Mouse (Mus musculus): ENCODE data around the gene Tmem202. TPM values are rescaled to one million over a fixed set of nuclear protein-coding genes. Genes with fewer than 3 reads are reported as not detected.

Tmem202 gene
- polyA plus RNA-seq, 1 experiment from 2014 or later = not detected

- peak; percentile 44 for ATAC-seq
- WGBS = under 1% methylated on average over 34 of the region's 34 CpGs
- Histone ChIP-seq H3K4me3 (peak overlapping the region; percentile 100), H3K4me2 (peak overlapping the region; percentile 84), H3K27me3 (no peaks in the 10 kb centered on the region), H3K36me3 (ENCODE audit: poor library complexity, severe bottlenecking) (no peaks in the 10 kb centered on the region), H3K9ac (peak overlapping the region; percentile 99), H3K27ac (peak overlapping the region; percentile 100), H3K9me3 (replicated peaks) (no peaks in the 10 kb centered on the region), H3K4me1 (peaks cover 27% of the 10 kb centered on the region)
These were observed 54.1 kb downstream of the Tmem202 start for GRCm38 (mm10) chr9:59485511-59486075.

DNA sequence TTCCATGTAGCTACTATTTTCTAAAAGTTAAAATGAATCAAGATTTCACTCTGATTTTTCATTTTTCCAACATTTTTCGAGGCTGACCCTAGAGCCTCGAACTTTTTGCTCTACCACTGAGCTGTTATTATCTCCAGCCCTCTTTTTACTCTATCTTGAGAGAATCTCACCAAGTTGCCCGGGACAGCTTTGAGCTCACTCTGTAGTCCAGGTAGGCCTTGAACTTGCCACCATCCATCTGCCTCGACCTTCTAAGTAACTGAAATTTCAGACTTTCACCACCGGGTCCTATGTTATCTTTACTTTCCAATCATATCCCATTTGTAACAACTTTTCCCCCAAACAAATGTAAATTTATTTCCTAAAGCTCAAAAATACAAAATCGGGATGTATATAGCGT, 54.9 kb downstream of the Tmem202 start:
- peaks cover 29% of the 10 kb centered on the region for H3K4me1 ChIP-seq
- H3K9me3 ChIP-seq (replicated peaks) = no peaks in the 10 kb centered on the region
- no peak for ATAC-seq
- no peaks in the 10 kb centered on the region for H3K27me3 ChIP-seq
- H3K4me2 ChIP-seq = peak overlapping the region; percentile 84
- H3K4me3 ChIP-seq = peak overlapping the region; percentile 100
- peak overlapping the region; percentile 99 for H3K9ac ChIP-seq
- WGBS = 18% methylated on average over 7 of the region's 7 CpGs
- H3K27ac ChIP-seq = no peak overlapping the region
- no peaks in the 10 kb centered on the region for H3K36me3 ChIP-seq (ENCODE audit: poor library complexity, severe bottlenecking)

GRCm38 (mm10) chr9:59482419-59482818, 57.2 kb downstream of the Tmem202 start:
- H3K4me1 ChIP-seq = peaks cover 35% of the 10 kb centered on the region
- peak overlapping the region; percentile 26; the same call in 1 of the 2 replicates for H3K4me2 ChIP-seq
- no peak overlapping the region for H3K9ac ChIP-seq
- WGBS = 31% methylated on average over 1 of the region's 1 CpGs
- H3K9me3 ChIP-seq (replicated peaks) = no peaks in the 10 kb centered on the region
- H3K36me3 ChIP-seq (ENCODE audit: poor library complexity, severe bottlenecking) = no peaks in the 10 kb centered on the region
- H3K27me3 ChIP-seq = no peaks in the 10 kb centered on the region
- H3K4me3 ChIP-seq = no peak overlapping the region
- ATAC-seq = no peak
- no peak overlapping the region for H3K27ac ChIP-seq

- whole genome bisulfite sequencing = 91% methylated on average over 2 of the region's 2 CpGs
- no peak overlapping the region for H3K9ac ChIP-seq
- no peaks in the 10 kb centered on the region for H3K9me3 ChIP-seq (replicated peaks)
- H3K27ac ChIP-seq = no peak overlapping the region
- H3K4me1 ChIP-seq = peaks cover 18% of the 10 kb centered on the region; the same call in 1 of the 2 replicates
- H3K36me3 ChIP-seq (ENCODE audit: poor library complexity, severe bottlenecking) = peaks cover 12% of the 10 kb centered on the region
- H3K4me3 ChIP-seq = no peak overlapping the region
- H3K27me3 ChIP-seq = no peaks in the 10 kb centered on the region
- ATAC-seq = no peak
- H3K4me2 ChIP-seq = no peak overlapping the region
These were observed 63.0 kb downstream of the Tmem202 start for GRCm38 (mm10) chr9:59476617-59477016.

DNA sequence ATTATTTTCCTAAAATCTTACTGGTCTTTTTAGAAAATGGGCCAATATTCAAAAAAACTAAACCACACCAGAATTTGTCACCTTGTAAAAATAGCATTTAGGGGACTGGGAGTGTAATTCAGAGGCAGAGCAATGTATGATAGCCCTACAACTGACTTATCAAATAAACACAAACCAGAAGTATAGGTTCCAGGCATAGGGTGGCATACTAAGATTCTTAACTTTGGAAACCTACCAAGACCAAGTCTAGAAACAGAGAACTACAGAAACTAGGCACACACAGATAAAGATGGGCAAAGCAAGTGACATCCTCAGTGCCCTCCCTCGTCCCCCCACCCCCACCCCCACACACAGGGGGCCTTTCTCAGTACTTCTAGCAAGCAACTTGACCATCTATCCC, 64.8 kb downstream of the Tmem202 start:
- Histone ChIP-seq H3K36me3 (ENCODE audit: poor library complexity, severe bottlenecking) (peaks cover 12% of the 10 kb centered on the region), H3K9ac (no peak overlapping the region), H3K4me2 (no peak overlapping the region), H3K27me3 (no peaks in the 10 kb centered on the region), H3K4me1 (peaks cover 17% of the 10 kb centered on the region; the same call in 1 of the 2 replicates), H3K9me3 (replicated peaks) (no peaks in the 10 kb centered on the region), H3K4me3 (no peak overlapping the region), H3K27ac (no peak overlapping the region)
- ATAC-seq = no peak
- WGBS = 89% methylated on average over 1 of the region's 1 CpGs

GRCm38 (mm10) chr9:59473171-59473570, 66.5 kb downstream of the Tmem202 start:
- H3K4me2 ChIP-seq = no peak overlapping the region
- peaks cover 12% of the 10 kb centered on the region for H3K36me3 ChIP-seq (ENCODE audit: poor library complexity, severe bottlenecking)
- H3K9ac ChIP-seq = no peak overlapping the region
- peaks cover 14% of the 10 kb centered on the region; the same call in 1 of the 2 replicates for H3K4me1 ChIP-seq
- WGBS = 70% methylated on average over 2 of the region's 2 CpGs
- H3K27ac ChIP-seq = no peak overlapping the region
- no peaks in the 10 kb centered on the region for H3K9me3 ChIP-seq (replicated peaks)
- H3K27me3 ChIP-seq = no peaks in the 10 kb centered on the region
- H3K4me3 ChIP-seq = no peak overlapping the region
- ATAC-seq = no peak

DNA sequence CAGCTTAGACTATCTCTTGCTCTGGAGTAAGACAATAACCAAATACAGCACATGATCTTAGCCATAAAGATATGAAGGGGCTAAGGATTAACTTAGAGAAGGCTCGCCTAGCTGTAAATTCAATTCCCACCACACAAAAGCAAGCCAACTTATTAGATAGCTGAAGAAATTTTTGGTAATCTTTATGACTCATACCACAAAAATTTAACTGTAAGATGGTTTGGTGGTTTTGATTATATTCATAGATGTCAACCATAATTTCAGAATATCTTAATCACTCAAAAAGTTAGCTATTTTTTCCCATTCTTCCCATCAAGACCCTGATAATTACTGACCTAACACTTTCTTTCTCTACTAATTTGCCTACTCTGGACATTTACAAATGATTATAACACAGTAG, 70.2 kb downstream of the Tmem202 start:
- WGBS = 93% methylated on average over 1 of the region's 1 CpGs
- Histone ChIP-seq H3K9me3 (replicated peaks) (no peaks in the 10 kb centered on the region), H3K4me1 (peaks cover 14% of the 10 kb centered on the region; the same call in 1 of the 2 replicates), H3K27me3 (no peaks in the 10 kb centered on the region), H3K4me3 (no peak overlapping the region), H3K36me3 (ENCODE audit: poor library complexity, severe bottlenecking) (peaks cover 8% of the 10 kb centered on the region; the same call in 1 of the 2 replicates), H3K9ac (no peak overlapping the region), H3K4me2 (no peak overlapping the region), H3K27ac (no peak overlapping the region)
- ATAC-seq = no peak

Other genes starting within 250 kb of the Tmem202 start
- 20.8 and 20.9 TPM in 2 replicates for gene Adpgk, start 248.3 kb downstream of the Tmem202 start, polyA plus RNA-seq (2015; fragmentation: Nextera tagmentation; extraction: Ambion mirVana)
- gene Bbs4, start 186.3 kb downstream of the Tmem202 start, polyA plus RNA-seq (2015; fragmentation: Nextera tagmentation; extraction: Ambion mirVana) = 33.5 and 42.7 TPM in 2 replicates
- gene Arih1, start 53.2 kb downstream of the Tmem202 start, polyA plus RNA-seq (2015; fragmentation: Nextera tagmentation; extraction: Ambion mirVana) = 18.0 and 19.0 TPM in 2 replicates
- 35.8 and 38.8 TPM in 2 replicates for gene Hexa, start 307 bp downstream of the Tmem202 start, polyA plus RNA-seq (2015; fragmentation: Nextera tagmentation; extraction: Ambion mirVana)
- gene Celf6, start 38.1 kb upstream of the Tmem202 start, polyA plus RNA-seq (2015; fragmentation: Nextera tagmentation; extraction: Ambion mirVana) = 19.5 and 25.5 TPM in 2 replicates
- gene Parp6, start 77.4 kb upstream of the Tmem202 start, polyA plus RNA-seq (2015; fragmentation: Nextera tagmentation; extraction: Ambion mirVana) = 154 and 155 TPM in 2 replicates
- 1,587 and 1,755 TPM in 2 replicates for gene Pkm, start 116.5 kb upstream of the Tmem202 start, polyA plus RNA-seq (2015; fragmentation: Nextera tagmentation; extraction: Ambion mirVana)
- gene Gramd2, start 140.3 kb upstream of the Tmem202 start, polyA plus RNA-seq (2015; fragmentation: Nextera tagmentation; extraction: Ambion mirVana) = 1.3 and 1.8 TPM in 2 replicates
- 12.4 and 13.1 TPM in 2 replicates for gene Senp8, start 210.9 kb upstream of the Tmem202 start, polyA plus RNA-seq (2015; fragmentation: Nextera tagmentation; extraction: Ambion mirVana)
- gene Myo9a, start 211.0 kb upstream of the Tmem202 start, polyA plus RNA-seq (2015; fragmentation: Nextera tagmentation; extraction: Ambion mirVana) = 19.2 and 21.7 TPM in 2 replicates

Data from forebrain, embryonic 13.5 days (tissue).